Mouse (Mus musculus): Measurements from ENCODE around the gene Trim39. TPM values are rescaled to one million over a fixed set of nuclear protein-coding genes. Genes with fewer than 3 reads are reported as not detected.
"Not testable (repeated sequence)": the region's sequence is repeated elsewhere in the genome, so short reads cannot be mapped to it uniquely, and the experiment has no call there.

Gene Trim39
- 24.5 and 25.8 TPM in 2 replicates for polyA plus RNA-seq (2015; fragmentation: Nextera tagmentation; extraction: Ambion mirVana)

- Histone ChIP-seq H3K27ac (peak within 1 kb of the TSS; percentile 94), H3K9ac (peak within 1 kb of the TSS; percentile 93), H3K4me1 (peaks cover 35% of the 10 kb centered on the region), H3K4me3 (peak within 1 kb of the TSS; percentile 92), H3K27me3 (no peaks in the 10 kb centered on the region), H3K9me3 (replicated peaks) (no peaks in the 10 kb centered on the region), H3K36me3 (ENCODE audit: poor library complexity, severe bottlenecking) (peaks cover 40% of the 10 kb centered on the region), H3K4me2 (peak within 1 kb of the TSS; percentile 81)
- 1% methylated on average over 43 of the region's 43 CpGs for WGBS
- peak; percentile 85 for ATAC-seq
These were observed at the start of gene Trim39 for GRCm38 (mm10) chr17:36271586-36272256. Gene Trim39, minus strand, starts transcription at chr17:36272247.

GRCm38 (mm10) chr17:36315689-36316253 lies 43.7 kb upstream of the Trim39 start:
- no peaks in the 10 kb centered on the region for H3K27me3 ChIP-seq
- H3K4me3 ChIP-seq, result peak overlapping the region; percentile 50
- WGBS, result 15% methylated on average over 5 of the region's 5 CpGs
- peak; percentile 57 for ATAC-seq
- peaks cover 5% of the 10 kb centered on the region; the same call in 1 of the 2 replicates for H3K4me1 ChIP-seq
- H3K9ac ChIP-seq, result peak overlapping the region; percentile 68
- no peaks in the 10 kb centered on the region for H3K36me3 ChIP-seq (ENCODE audit: poor library complexity, severe bottlenecking)
- peak overlapping the region; percentile 85 for H3K27ac ChIP-seq
- no peaks in the 10 kb centered on the region for H3K9me3 ChIP-seq (replicated peaks)
- H3K4me2 ChIP-seq, result peak overlapping the region; percentile 65

GRCm38 (mm10) chr17:36315041-36315688 lies 43.1 kb upstream of the Trim39 start:
- Histone ChIP-seq H3K4me2 (peak overlapping the region; percentile 65), H3K27me3 (no peaks in the 10 kb centered on the region), H3K9ac (peak overlapping the region; percentile 68), H3K4me1 (peaks cover 5% of the 10 kb centered on the region; the same call in 1 of the 2 replicates), H3K36me3 (ENCODE audit: poor library complexity, severe bottlenecking) (no peaks in the 10 kb centered on the region), H3K4me3 (peak overlapping the region; percentile 50), H3K27ac (peak overlapping the region; percentile 85), H3K9me3 (replicated peaks) (no peaks in the 10 kb centered on the region)
- under 1% methylated on average over 19 of the region's 19 CpGs for WGBS
- ATAC-seq, result peak; percentile 90

- Histone ChIP-seq H3K4me1 (peaks cover 5% of the 10 kb centered on the region; the same call in 1 of the 2 replicates), H3K27me3 (no peaks in the 10 kb centered on the region), H3K27ac (no peak overlapping the region), H3K4me2 (peak overlapping the region; percentile 65), H3K9ac (peak overlapping the region; percentile 68), H3K4me3 (peak overlapping the region; percentile 50), H3K9me3 (replicated peaks) (no peaks in the 10 kb centered on the region), H3K36me3 (ENCODE audit: poor library complexity, severe bottlenecking) (no peaks in the 10 kb centered on the region)
- peak; percentile 69; the same call in 1 of the 2 replicates for ATAC-seq
- WGBS, result 2% methylated on average over 9 of the region's 9 CpGs
These were observed 42.5 kb upstream of the Trim39 start for GRCm38 (mm10) chr17:36314511-36314910.

- Histone ChIP-seq H3K4me1 (no peaks in the 10 kb centered on the region), H3K36me3 (ENCODE audit: poor library complexity, severe bottlenecking) (no peaks in the 10 kb centered on the region), H3K9me3 (replicated peaks) (no peaks in the 10 kb centered on the region), H3K9ac (no peak overlapping the region), H3K4me3 (no peak overlapping the region), H3K4me2 (no peak overlapping the region), H3K27ac (no peak overlapping the region), H3K27me3 (no peaks in the 10 kb centered on the region)
- 39% methylated on average over 1 of the region's 1 CpGs for WGBS
- ATAC-seq, result no peak
These were observed 37.2 kb upstream of the Trim39 start for GRCm38 (mm10) chr17:36309293-36309692.

GRCm38 (mm10) chr17:36308855-36309254 lies 36.8 kb upstream of the Trim39 start:
- H3K4me1 ChIP-seq; H3K4me2 ChIP-seq; H3K9me3 ChIP-seq (replicated peaks); H3K36me3 ChIP-seq (ENCODE audit: poor library complexity, severe bottlenecking); H3K27ac ChIP-seq; H3K27me3 ChIP-seq; H3K4me3 ChIP-seq; H3K9ac ChIP-seq: not testable (repeated sequence)
- WGBS, result 0% methylated on average over 3 of the region's 3 CpGs
- ATAC-seq, result peak; percentile 75; the same call in 1 of the 2 replicates

- H3K9ac ChIP-seq, result no peak within 1 kb of the TSS
- no peaks in the 10 kb centered on the region for H3K4me1 ChIP-seq
- no peak within 1 kb of the TSS for H3K4me3 ChIP-seq
- peaks cover 13% of the 10 kb centered on the region for H3K9me3 ChIP-seq (replicated peaks)
- ATAC-seq, result no peak
- no peak within 1 kb of the TSS for H3K4me2 ChIP-seq
- no peaks in the 10 kb centered on the region for H3K27me3 ChIP-seq
- 98% methylated on average over 2 of the region's 2 CpGs for WGBS
- peaks cover 18% of the 10 kb centered on the region for H3K36me3 ChIP-seq (ENCODE audit: poor library complexity, severe bottlenecking)
- H3K27ac ChIP-seq, result no peak within 1 kb of the TSS
These were observed 14.3 kb upstream of the Trim39 start, which contains the start of gene H2-M10.2 for GRCm38 (mm10) chr17:36286390-36286789. Gene H2-M10.2, minus strand, starts transcription at chr17:36286490.

GRCm38 (mm10) chr17:36281521-36282245 lies 9.6 kb upstream of the Trim39 start:
- no peaks in the 10 kb centered on the region for H3K27me3 ChIP-seq
- H3K4me2 ChIP-seq, result no peak overlapping the region
- ATAC-seq, result no peak
- H3K27ac ChIP-seq, result no peak overlapping the region
- H3K4me3 ChIP-seq, result no peak overlapping the region
- peaks cover 43% of the 10 kb centered on the region for H3K36me3 ChIP-seq (ENCODE audit: poor library complexity, severe bottlenecking)
- no peak overlapping the region for H3K9ac ChIP-seq
- no peaks in the 10 kb centered on the region for H3K4me1 ChIP-seq
- H3K9me3 ChIP-seq (replicated peaks), result peaks cover 16% of the 10 kb centered on the region
- WGBS, result 94% methylated on average over 4 of the region's 4 CpGs

- peaks cover 33% of the 10 kb centered on the region for H3K4me1 ChIP-seq
- 90% methylated on average over 4 of the region's 4 CpGs for WGBS
- no peaks in the 10 kb centered on the region for H3K27me3 ChIP-seq
- H3K4me3 ChIP-seq, result no peak overlapping the region
- no peak overlapping the region for H3K4me2 ChIP-seq
- H3K9ac ChIP-seq, result no peak overlapping the region
- H3K9me3 ChIP-seq (replicated peaks), result no peaks in the 10 kb centered on the region
- no peak overlapping the region for H3K27ac ChIP-seq
- no peak for ATAC-seq
- peaks cover 32% of the 10 kb centered on the region for H3K36me3 ChIP-seq (ENCODE audit: poor library complexity, severe bottlenecking)
These were observed 2.7 kb upstream of the Trim39 start for GRCm38 (mm10) chr17:36274776-36275175.

- H3K36me3 ChIP-seq (ENCODE audit: poor library complexity, severe bottlenecking), result peaks cover 32% of the 10 kb centered on the region
- H3K9ac ChIP-seq, result no peak overlapping the region
- no peak overlapping the region for H3K27ac ChIP-seq
- ATAC-seq, result no peak
- no peaks in the 10 kb centered on the region for H3K27me3 ChIP-seq
- H3K4me3 ChIP-seq, result no peak overlapping the region
- H3K4me1 ChIP-seq, result peaks cover 35% of the 10 kb centered on the region
- H3K9me3 ChIP-seq (replicated peaks), result no peaks in the 10 kb centered on the region
- no peak overlapping the region; the same call in 1 of the 2 replicates for H3K4me2 ChIP-seq
- WGBS, result 93% methylated on average over 4 of the region's 4 CpGs
These were observed 1.7 kb upstream of the Trim39 start for GRCm38 (mm10) chr17:36273796-36274195.

- Histone ChIP-seq H3K36me3 (ENCODE audit: poor library complexity, severe bottlenecking) (peaks cover 30% of the 10 kb centered on the region), H3K27me3 (no peaks in the 10 kb centered on the region), H3K9me3 (replicated peaks) (no peaks in the 10 kb centered on the region), H3K27ac (no peak overlapping the region), H3K4me2 (peak overlapping the region; percentile 81), H3K4me1 (peaks cover 35% of the 10 kb centered on the region), H3K9ac (peak overlapping the region; percentile 93), H3K4me3 (peak overlapping the region; percentile 92)
- WGBS, result 87% methylated on average over 9 of the region's 9 CpGs
- ATAC-seq, result no peak
These were observed 758 bp upstream of the Trim39 start for GRCm38 (mm10) chr17:36272643-36273366.
